Mouse (Mus musculus) adrenal gland (tissue): ENCODE data around the gene Taar8b.
"Not testable (repeated sequence)": the region's sequence is repeated elsewhere in the genome, so short reads cannot be mapped to it uniquely, and the experiment has no call there.

Source experiments
- intact Hi-C: fragments of 180-260 bp; cut with DNase I; formaldehyde crosslinking; loops from one replicate; pipeline ENCODE4 v1.15.1; 2025
- long read RNA-seq, 2 experiments: library from polyadenylated mRNA; unstranded; transcript quantifications; one replicate each; pipeline ENCODE4 v2.0.0; 2020; ENCODE audit warnings: borderline replicate concordance in 1 of 2; ENCODE audit not compliant: insufficient replicate concordance in 1 of 2

Taar8b gene
- long read RNA-seq, experiment 1 = 0 reads
- long read RNA-seq, experiment 2 = 0 reads

DNA sequence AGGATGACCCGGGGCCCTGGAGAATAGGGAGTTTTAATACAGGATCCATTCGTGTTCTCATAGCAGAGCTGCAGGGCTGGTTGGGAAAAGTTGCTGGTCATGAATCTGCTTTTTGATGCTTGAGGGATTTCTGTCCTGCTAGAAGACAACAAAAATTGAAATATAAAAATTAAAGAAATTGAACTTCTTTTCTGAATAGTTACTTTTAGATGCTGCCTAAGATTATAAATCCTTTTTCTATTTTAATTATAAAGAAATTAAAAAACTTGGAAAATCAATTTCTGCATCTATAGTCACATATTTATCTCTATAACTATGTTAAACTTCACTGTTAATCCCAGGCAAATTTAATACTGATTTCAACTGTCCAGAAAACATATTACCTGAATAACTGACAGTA is at the start of gene Taar8b:
Gene Taar8b (minus strand): TSS at position 101 of the 400 bp plus-strand sequence.
- intact Hi-C loops = no loop called here

DNA sequence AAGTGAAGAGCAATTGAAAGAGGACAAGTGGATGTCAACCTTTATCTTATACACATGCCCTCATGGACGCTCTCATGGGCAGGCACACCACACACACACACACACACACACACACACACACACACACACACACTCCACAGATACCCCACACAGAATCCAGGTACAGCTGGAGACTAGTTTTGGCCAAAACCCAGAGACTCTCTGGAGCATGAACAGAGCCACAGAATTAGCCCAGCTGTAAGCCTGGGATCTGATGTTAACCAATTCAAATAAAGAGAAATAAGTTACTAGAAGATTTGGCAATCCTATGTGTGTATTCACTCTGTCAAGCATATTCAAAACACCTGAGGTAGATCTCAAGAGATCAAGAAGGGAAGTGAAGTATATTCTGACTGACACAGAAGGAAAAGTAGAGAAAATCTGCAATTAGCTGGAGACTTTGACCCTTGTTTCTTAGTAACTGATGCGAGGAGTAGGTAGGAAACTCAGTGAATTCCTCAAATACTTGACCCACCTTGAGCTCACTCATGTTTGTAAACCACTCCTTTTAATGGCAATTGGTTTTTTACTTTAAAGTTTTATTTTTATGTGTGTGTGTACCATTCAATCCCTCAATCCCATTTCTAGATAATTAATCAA is 46.6 kb upstream of the Taar8b start:
- intact Hi-C loops = no loop called here

DNA sequence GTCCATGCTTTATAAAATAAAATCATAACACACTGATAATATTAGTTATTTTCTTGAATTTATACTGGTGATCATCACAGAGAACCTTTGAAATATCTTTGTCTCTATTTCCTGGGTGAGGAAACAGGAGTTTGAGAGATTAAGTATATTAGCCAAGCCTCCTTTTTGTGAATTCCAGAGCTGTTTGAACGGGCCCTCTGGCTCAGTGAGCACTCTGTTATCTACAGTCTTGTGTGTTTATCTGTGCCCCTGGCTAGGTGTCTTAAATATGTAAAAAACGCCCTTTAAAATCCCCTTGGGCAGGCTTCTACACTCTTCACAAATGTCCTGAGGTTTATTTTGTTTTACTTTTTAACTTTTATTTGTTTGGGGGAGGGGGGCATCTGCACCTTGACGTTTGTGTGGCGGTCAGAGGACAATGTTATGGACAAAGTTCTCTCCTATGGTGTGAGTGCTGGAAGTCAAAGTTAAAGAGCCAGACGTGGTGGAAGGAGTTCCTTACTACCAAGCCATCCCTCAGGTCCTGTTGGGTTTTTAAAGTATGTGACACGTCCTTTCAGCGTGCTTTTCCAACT is 42.1 kb upstream of the Taar8b start:
- intact Hi-C loops = loop anchor here (5.0 kb wide), 1 partner anchor 322 kb away; no protein-coding TSS in a partner anchor

DNA sequence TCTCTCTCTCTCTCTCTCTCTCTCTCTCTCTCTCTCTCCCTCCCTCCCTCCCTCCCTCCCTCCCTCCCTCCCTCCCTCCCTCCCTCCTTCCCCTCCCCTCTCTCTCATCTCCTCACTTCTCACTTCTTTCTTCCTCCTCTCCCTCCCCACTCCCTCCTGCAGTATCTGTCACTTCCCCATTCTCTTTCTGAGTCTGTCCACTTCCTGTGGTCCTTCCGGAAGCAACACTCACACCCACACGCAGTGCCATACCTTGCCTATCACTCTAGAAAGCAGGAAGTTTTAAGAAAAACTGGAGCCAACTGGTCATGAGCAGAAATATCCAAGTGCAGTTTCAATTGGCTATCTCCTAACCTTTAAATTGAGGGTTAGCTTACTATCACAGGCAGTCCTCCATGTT is 41.0 kb upstream of the Taar8b start:
- intact Hi-C loops = loop anchor here (5.0 kb wide), 1 partner anchor 321 kb away; no protein-coding TSS in a partner anchor

DNA sequence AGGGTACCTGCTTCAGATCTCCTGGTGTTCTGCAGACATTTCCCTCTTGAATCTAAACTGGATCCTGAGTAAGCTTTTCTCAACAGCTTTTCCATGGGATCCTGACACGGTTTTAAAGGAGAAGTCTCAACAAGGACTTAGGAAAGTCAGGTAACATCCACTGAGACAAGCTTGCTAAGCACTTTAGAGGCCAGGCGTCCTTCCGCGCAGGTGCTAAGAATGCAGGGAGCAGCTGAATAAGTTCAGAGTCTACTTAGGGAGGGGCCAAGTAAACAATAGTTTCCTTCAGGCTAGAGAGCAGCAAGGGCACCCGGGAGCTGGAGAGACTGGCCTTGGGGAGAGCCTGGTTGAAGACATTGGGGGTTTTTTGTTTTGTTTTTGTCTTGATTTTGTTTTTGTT is 40.2 kb upstream of the Taar8b start:
- intact Hi-C loops = loop anchor here (5.0 kb wide), 1 partner anchor 320 kb away; no protein-coding TSS in a partner anchor

DNA sequence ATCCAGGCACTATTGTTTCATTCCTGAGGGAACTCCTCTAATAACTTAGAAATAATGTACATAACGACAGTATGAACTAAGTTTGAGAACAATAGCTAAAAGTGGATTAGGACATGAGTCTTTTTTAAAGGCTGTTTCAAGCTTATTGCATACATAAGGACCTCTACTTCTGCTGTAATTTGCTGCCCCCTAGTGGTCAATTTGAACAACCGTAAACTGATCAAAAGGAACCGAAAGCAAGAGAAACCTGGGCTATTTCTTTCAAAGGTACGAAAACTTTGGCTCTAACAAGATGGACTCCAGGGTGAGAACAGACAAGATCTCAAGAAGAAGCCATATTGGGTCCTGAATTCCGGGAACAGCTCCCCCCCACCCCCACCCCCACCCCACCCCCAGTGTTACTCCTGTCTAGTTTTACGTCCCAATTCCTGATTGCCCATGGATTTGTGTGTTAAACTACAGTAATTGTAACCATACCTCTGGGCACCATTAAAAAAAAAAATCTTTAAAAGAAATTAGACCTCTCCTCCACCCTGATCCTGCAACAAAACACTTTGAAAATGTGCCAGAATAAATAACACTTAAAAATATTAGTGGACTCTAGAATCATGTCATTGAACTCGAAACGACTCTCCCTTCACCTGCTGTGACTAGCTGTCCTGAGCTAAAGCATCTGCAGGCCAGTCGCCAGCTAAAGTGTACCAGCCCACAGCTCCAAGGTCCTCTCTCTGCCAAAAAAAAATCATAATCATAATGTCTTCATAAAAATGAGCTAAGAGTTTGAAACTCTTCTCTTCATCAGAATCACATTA is 39.6 kb upstream of the Taar8b start:
- intact Hi-C loops = loop anchor here (5.0 kb wide), 1 partner anchor 319 kb away; no protein-coding TSS in a partner anchor

DNA sequence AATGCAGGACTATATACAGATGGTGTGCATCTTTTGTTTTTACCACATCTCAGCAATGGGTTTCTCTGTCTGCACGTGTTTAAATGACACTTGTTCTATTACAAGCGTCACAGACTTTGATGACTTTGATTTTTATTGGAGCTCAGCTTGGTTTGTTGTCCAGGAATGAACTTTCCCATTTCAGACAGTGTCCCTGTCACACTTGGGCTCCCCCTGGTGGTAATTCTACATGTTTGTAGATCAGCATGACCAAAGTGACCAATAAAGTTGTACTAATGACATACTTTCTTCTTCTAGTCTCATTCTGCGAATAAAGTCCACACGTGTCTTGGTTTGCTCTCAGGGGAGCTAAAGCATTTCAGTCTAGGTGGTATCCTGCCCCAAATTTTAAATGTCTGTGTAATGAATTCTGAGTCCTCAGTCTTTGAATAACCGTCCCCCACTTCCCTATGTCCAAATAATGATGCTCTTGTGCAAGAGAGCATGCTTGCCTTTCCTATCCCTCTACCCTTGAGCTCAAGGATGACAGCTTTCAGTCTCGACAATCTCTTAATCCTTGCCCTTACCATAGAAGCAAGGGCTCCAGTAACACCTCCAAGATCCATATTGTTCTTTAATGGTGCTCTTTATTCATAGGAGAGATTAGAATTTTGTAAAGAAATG is 19.2 kb upstream of the Taar8b start:
- intact Hi-C loops = no loop called here

DNA sequence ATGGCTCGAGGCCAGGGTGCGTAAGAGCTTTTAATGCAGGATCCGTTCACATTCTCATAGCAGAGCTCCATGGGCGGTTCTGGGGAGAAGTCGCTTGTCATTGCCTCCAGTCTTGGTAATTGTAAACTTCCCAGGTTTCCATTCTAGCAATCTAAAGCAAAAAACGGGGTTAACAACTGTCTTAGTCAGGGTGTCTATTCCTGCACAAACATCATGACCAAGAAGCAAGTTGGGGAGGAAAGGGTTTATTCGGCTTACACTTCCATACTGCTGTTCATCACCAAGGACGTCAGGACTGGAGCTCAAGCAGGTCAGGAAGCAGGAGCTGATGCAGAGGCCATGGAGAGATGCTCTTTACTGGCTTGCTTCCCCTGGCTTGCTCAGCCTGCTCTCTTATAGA is 17.3 kb upstream of the Taar8b start, which contains the start of gene Taar9:
Gene Taar9 (minus strand): TSS at position 101 of the 400 bp plus-strand sequence.
- intact Hi-C loops = not testable (repeated sequence)

DNA sequence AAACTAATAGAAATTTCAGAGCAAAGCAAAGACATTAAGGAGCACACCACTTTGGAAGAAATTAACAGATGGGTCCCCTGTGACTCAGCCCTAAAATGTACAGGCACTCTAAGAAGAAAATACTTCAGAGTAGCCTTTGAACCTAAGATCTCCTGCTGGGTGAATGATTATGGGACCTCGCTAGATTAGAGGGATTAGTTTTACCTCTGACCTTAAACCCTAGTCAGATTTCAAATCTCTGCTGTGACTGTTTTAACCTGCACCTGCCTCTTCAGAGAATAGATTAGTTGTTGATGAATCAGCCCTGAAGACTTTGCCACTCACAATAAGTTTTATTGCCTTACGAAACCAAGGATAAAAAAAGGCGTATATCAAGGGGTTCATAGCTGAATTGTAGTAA is 16.1 kb upstream of the Taar8b start:
- intact Hi-C loops = no loop called here

DNA sequence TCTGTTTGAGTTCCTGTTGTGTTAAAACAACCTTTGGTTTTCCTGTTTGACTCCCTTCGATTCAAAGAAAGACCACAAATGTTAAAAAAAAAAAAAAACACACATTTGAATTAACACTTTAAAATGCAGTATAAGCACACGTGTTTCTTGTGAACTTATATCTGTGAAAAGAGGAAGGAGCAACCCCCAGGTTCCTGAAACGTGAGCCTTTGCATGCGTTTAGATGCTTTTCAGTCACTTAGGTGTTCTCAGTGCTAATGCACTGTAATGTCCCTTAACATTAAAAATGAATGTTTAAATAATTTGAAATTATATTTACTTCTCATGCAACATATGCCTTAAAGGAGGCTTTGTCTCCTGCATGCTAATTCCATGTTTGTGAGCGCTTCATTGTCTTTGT is 15.7 kb upstream of the Taar8b start:
- intact Hi-C loops = no loop called here

DNA sequence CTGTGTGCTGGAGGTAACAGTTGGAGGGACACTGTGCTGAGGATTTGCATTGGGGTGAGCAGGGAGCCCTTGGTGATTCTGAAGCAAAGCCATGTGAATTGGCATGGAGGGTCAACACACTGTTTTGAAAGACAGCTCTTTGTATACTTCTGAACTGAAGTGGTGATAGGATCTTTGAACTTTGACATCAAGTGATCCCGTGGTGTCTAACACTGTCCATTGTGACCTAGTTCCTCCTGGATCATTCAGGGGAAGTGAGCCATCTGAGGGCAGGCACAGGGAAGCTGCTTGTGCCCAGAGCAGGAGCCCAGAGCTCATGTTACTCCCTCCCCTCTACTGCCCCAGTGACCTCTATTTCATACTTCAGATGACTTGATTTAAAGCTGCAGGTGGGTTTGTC is 11.2 kb upstream of the Taar8b start:
- intact Hi-C loops = not testable (repeated sequence)

DNA sequence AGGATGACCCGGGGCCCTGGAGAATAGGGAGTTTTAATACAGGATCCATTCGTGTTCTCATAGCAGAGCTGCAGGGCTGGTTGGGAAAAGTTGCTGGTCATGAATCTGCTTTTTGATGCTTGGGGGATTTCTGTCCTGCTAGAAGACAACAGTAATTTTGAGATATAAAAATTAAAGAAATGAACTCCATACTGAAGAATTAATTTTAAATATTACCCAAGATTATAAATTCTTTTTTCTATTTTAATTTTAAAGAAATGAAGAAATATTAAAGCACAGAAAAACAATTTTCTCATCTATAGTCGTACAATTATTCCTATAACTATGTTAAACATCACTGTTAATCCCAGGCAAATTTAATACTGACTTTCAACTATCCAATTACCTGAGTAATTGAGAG is 9.7 kb upstream of the Taar8b start, which contains the start of gene Taar8c:
Gene Taar8c (minus strand): TSS at position 101 of the 400 bp plus-strand sequence.
- intact Hi-C loops = not testable (repeated sequence)

DNA sequence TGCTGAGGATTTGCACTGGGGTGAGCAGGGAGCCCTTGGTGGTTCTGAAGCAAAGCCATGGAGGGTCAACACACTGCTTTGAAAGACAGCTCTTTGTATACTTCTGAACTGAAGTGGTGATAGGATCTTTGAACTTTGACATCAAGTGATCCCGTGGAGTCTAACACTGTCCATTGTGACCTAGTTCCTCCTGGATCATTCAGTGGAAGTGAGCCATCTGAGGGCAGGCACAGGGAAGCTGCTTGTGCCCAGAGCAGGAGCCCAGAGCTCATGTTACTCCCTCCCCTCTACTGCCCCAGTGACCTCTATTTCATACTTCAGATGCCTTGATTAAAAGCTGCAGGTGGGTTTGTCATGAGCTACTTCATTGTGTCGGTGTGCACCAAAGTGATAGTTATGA is 4.9 kb upstream of the Taar8b start:
- intact Hi-C loops = not testable (repeated sequence)

DNA sequence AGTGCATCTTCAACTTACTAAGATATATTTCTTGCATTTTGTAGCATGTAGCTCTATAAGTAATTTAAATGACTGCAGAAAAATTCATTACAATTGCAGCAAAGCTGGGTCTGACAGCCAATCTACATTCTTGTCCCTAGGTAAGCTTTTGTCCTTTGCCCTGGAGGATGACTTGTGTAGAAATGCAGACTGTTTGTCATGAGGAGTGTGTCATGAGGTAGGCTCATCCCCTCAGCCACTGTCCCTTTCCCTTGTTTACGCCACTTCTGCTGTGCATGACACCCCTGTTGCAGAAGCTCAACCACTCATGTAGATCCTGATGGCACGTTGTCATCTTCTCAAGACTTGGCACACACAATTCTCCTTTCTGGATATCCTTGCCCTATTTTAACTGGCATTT is 4.9 kb downstream of the Taar8b start:
- intact Hi-C loops = no loop called here

DNA sequence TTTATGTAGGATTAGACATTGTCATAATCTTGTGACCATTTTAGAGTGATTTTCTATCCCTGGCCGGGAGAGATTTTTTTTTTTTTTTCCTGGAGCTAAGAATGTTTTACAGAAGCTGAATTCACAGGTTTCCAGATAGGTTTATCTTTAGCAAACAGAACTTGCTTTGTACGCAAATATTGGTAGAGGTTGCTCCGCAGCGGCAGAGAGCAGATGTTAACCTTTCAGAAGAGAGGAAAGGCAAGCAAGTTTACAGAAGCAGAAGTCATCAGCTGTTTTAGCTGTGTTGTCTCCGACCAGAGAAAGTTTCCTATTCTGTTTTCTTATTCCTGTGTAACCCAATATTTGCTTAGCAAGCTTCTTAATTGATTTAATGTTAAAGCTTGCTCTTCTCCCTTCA is 5.5 kb downstream of the Taar8b start:
- intact Hi-C loops = no loop called here

DNA sequence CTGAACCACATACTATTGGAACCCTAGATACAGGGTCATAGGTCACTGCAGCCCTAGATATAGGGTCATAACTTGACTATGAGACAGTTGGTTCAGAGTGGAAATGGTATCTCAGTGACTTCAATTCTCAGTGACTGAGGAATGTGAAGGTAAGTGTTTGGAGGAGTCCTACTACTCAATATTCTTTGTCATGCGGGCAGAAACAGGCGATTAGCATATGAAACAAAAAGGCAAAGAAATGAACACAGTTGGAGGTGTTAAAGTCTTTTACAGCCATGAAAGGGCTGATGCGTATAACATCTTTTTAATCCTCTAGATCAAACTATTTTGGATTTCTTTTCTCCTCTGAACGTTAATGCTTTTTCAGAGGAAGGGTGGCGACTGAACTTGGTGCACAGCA is 6.2 kb downstream of the Taar8b start:
- intact Hi-C loops = no loop called here

DNA sequence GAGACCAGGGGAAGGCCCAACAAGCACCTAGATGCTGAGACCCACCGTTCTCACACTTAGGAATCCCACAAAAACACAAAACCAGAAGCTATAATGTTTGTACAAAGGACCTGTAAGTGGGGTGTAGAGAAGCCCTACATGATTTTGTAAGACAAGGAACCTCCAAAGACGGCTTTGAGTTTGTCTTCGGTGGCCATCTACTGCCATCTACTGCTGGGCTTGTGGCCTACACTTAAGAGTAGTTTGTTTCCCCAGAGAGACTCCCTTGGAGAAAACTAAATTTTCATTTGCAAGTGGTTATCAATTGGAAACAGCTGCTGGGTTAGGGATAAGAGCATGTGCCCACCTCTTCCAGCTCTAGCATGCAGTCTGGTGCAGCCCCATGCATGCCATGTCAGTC is 11.9 kb downstream of the Taar8b start:
- intact Hi-C loops = loop anchor here (2.0 to 5.0 kb wide), 2 partner anchors 101 to 268 kb away; no protein-coding TSS in a partner anchor

DNA sequence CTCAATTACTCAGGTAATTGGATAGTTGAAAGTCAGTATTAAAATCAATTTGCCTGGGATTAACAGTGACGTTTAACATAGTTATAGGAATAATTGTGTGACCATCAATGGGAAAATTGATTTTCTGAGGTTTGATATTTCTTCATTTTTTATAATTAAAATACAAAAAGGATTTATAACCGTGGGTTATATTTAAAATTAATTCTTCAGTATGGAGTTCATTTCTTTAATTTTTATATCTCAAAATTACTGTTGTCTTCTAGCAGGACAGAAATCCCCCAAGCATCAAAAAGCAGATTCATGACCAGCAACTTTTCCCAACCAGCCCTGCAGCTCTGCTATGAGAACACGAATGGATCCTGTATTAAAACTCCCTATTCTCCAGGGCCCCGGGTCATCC is 15.9 kb downstream of the Taar8b start, which contains the start of gene Taar8a:
Gene Taar8a (plus strand): TSS at position 301 of the 400 bp plus-strand sequence.
- intact Hi-C loops = not testable (repeated sequence)

DNA sequence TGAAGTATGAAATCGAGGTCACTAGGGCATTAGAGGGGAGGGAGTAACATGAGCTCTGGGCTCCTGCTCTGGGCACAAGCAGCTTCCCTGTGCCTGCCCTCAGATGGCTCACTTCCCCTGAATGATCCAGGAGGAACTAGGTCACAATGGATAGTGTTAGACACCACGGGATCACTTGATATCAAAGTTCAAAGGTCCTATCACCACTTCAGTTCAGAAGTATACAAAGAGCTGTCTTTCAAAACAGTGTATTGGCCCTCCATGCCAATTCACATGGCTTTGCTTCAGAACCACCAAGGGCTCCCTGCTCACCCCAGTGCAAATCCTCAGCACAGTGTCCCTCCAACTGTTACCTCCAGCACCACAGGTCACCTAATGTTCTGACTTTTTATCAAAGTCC is 17.3 kb downstream of the Taar8b start:
- intact Hi-C loops = not testable (repeated sequence)

DNA sequence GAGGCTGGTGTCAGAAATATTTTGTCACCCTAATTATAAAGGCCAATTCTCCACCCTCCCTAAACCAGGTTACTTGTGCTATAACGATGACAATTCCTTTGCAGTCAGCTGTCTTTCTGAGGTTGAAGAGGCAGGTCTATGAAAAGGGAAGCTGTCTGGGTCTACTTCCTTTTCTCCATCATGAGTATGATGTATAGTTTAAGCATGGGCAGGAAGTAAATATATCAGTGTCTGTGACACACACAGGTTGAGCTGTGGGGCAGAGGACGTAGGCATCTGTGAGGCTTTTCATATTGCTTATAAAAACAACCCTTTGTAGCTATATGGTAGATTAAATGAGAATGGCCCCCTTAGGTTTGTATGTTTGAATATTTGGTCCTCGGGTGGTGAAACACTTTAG is 33.1 kb downstream of the Taar8b start:
- intact Hi-C loops = no loop called here

DNA sequence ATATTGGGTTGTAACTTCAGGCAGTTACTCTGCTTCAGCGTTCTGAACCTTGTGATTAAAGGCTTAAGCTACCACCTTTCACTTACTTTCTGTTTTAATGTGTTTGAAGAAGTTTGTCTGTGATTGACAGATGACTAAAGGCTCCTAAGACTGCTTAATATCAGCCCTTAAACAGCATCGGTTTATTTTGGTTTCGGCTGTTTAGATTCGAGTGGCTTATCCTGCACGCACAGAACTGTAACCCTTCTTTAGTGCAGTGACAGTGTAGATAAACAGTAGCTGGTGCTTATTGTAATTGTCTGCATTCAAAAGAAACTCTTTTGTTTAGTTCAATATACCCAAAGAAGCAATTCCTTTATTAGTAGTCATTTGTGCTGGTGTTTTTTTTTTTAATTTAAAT is 40.1 kb downstream of the Taar8b start:
- intact Hi-C loops = no loop called here
